Mouse (Mus musculus): ENCODE data around the gene Ptch2.

Ptch2 gene

DNA sequence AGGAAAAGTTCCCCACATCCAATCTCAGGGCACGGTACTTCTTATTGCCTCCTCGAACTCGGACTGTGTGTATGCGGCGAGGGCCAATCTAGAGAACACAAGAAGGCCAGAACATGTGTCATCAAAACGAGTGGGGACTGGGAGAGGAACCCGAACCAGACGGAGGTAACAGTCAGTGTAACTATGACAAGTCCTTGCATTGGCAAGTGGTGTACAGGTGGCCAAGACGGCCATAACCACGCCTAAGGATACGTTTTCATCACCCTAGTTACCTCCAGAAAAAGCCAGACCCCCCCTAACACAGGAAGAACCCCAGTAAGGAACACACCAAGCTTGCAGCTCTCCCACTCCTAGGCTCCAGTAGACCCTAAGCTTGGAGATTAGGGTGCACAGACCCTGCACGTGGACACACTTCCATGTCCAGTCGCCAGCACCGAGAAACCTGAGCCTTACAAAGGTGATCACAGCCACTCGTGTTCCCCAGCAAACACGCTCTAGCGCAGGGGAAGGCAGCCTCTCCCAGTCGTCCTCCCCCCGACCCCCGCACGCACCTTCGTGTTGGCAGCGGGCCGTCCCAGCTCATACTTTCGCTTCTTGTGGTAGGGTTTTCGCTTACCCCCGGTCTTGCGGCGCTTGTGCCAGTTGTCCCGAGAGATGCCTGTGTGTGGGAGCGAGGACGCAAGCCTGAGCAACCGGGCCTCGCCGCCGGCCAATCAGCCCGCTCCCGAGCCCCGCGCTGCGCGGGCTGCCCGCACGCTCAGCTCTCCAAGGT, 59.3 kb downstream of the Ptch2 start:
- DNase-seq: peak; percentile 36

DNA sequence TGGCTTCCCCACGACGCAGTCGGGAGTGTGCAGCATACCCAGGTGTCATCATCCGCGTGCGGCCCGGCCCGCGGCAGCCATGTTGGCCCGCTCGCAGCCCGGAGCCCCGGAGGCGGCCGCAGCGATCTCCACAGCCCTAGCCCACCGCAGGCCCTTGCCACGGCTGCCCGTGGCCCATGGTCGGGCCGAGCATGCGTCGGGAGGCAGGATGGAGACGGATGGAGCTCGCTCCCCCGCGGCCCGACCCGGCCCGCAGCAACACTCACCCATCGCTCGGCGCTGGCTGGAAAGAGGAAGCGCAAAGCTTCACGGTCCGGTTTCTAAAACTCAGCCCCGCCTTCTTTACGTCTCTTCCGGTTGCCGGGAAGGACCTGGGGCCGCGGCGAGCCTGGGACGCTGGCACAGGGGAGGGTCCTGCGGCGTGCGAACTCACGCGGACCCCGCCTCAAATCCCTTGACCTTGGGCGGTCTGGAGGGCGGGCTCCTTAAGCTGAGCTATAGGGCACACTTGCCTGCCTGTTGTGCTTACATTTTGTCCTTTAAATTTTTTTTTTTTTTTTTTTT, 60.0 kb downstream of the Ptch2 start, which contains the start of gene Rps8:
Rps8 (minus strand) TSS at position 452 of the 564 bp plus-strand sequence.
- peak; percentile 91 for DNase-seq

DNA sequence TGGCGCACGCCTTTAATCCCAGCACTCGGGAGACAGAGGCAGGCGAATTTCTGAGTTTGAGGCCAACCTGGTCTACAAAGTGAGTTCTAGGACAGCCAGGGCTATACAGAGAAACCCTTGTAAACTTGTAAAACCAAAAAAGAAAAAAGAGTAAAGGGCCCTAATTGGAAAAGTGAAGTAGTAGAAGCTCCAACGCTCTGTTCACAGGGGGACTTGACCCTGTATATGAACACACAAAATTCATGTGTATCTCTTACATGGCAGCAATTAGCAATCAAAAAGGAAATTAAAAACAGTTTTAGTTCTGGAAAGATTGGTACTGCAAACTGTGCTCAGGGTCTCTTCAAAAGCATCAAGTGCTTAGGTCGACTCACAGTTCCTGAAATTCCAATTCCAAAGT, 60.5 kb downstream of the Ptch2 start:
- DNase-seq: no peak

DNA sequence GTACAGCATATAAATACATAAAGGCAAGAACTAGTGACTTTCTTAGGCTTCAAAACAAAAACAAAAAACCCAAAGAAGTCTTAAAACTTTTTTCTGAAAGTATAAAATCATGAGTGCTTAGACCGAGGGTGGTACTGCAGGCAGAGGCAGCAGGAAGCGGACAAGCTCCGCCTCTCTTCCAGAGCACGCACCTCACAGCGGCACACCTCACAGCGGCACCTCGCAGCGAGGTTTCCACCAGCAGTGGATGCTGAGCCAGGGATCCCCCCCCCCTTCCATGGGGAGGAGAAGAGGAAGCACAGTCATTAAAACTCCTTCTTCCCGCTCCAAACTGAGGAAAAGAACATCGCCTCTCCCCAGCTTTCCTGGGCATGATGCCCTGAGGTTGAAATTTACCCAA, 63.8 kb downstream of the Ptch2 start:
- DNase-seq: no peak

DNA sequence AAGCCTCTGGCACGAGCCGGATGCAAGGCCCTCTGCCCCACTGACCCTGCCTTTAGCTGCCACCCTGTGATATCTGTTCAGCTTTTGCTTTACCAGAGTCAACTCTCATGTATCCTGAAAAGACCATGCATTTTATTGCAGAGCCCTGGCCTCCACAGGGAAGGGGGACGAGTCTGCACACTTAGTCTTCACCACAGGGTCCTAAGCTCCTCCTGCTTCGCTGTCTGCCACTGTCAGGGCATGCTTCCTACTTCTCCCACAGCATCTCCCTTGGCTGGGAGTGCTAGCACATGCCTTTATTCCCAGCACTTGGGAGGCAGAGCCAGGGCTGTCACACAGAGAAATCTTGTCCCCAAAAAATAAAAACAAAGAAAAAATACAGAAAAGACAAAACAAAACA, 65.3 kb downstream of the Ptch2 start:
- no peak for DNase-seq

Data from lung, postnatal 10 days (tissue).